Mouse (Mus musculus) small intestine, adult 2 months (tissue): ENCODE measurements at regions not wholly inside any gene's neighbourhood (a gene's known extent, or its start where the extent isn't known, plus 50 kb on each side); places are given as distances from the start of the nearest gene placed in this dataset.

Experiments
- CTCF ChIP-seq: fragments of 200-500 bp; IDR thresholded peaks from 2 replicates; pipeline ENCODE4 v1.5.1; 2012; ENCODE audit warnings: low read depth, mild to moderate bottlenecking, control low read depth, inconsistent platforms, low read length, moderate library complexity, mixed read lengths; ENCODE audit not compliant: insufficient replicate concordance, insufficient read length; ENCODE audit errors: extremely low read depth
- POLR2A ChIP-seq: fragments of 200-500 bp; IDR thresholded peaks from 2 replicates; pipeline ENCODE4 v1.6.1; 2012; ENCODE audit warnings: low read depth, mild to moderate bottlenecking, control low read depth, inconsistent platforms, low read length, moderate library complexity

DNA sequence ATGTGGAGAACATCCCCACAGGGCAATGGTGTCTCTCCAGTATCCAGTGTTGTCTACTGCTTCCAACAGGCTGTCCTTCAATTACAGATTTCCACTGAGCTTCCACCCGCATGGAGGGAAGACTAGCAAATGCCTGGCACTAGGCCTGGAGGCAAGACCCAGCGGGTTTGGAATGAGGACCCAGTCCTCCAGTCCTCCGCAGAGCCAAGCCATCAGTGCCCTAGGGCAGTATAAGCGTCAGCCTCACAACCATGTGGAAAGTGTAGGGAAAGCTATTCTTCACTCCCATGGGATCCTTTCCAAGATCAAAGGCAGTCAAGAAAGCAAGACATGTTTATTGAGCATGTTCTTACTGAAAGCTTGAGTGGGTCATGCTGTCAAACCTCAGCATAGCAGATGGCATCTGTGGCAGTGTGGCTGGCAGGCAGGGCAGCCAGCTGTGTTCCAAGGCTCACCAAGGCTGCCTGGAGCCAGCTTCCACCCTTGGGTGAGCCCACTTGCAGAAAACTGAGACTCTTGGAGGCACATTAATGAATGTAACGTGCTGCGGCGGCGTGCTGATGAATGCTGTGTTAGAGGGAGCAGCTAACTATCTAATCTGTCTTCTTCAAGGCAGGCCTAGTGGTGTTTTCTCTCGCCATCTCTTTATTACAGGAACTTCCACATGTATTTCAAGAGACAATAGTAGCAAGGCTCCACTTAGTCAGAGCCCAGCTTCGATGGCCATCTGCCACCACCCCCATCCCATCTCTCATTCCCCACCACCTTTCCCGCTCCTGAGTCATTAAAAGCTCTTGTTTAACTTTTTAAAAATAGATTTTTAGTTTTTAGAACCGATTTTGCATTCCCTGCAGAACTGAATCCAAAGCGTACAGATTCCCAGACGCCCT is 109.3 kb upstream of the Rybp start:
- no peak for TF ChIP-seq CTCF
- TF ChIP-seq POLR2A, result no peak
